Mouse (Mus musculus) cerebellum, postnatal 36 days (tissue): ENCODE data around the gene Dact2.

ENCODE experiments used
- DNase-seq, 2 experiments: peaks; one replicate each; pipeline ENCODE4 v3.0.0; 2021 to 2022; ENCODE audit warnings: mixed read lengths in 2 of 2

The Dact2 gene

GRCm38 (mm10) chr17:14204061-14204460, at the start of gene Dact2:
Gene Dact2, minus strand, starts transcription at chr17:14204304.
- no peak for DNase-seq

- DNase-seq: no peak
These were observed 48.4 kb upstream of the Dact2 start for GRCm38 (mm10) chr17:14252456-14252855.

- no peak for DNase-seq
These were observed 46.3 kb upstream of the Dact2 start for GRCm38 (mm10) chr17:14250401-14250800.

- DNase-seq: no peak
These were observed 45.5 kb upstream of the Dact2 start for GRCm38 (mm10) chr17:14249595-14249994.

GRCm38 (mm10) chr17:14247931-14248330, 43.8 kb upstream of the Dact2 start:
- DNase-seq: peak; percentile 41 to 47

GRCm38 (mm10) chr17:14246266-14246665, 42.2 kb upstream of the Dact2 start:
- DNase-seq: no peak

GRCm38 (mm10) chr17:14244195-14244965, 40.3 kb upstream of the Dact2 start:
- DNase-seq: peak; percentile 78 to 80

GRCm38 (mm10) chr17:14242634-14243033, 38.5 kb upstream of the Dact2 start:
- no peak for DNase-seq

- no peak for DNase-seq
These were observed 35.9 kb upstream of the Dact2 start for GRCm38 (mm10) chr17:14239960-14240359.

GRCm38 (mm10) chr17:14237134-14237533, 33.0 kb upstream of the Dact2 start:
- DNase-seq: no peak

GRCm38 (mm10) chr17:14234774-14235389, 30.8 kb upstream of the Dact2 start:
- DNase-seq: no peak

- no peak for DNase-seq
These were observed 29.6 kb upstream of the Dact2 start for GRCm38 (mm10) chr17:14233658-14234057.

- DNase-seq: peak; percentile 80
These were observed 28.5 kb upstream of the Dact2 start for GRCm38 (mm10) chr17:14232629-14233028.

- DNase-seq: no peak
These were observed 26.8 kb upstream of the Dact2 start for GRCm38 (mm10) chr17:14230698-14231430.

- no peak for DNase-seq
These were observed 24.3 kb upstream of the Dact2 start for GRCm38 (mm10) chr17:14228381-14228780.

GRCm38 (mm10) chr17:14227601-14228000, 23.5 kb upstream of the Dact2 start:
- DNase-seq: no peak

- DNase-seq: no peak
These were observed 22.7 kb upstream of the Dact2 start for GRCm38 (mm10) chr17:14226778-14227177.

GRCm38 (mm10) chr17:14225982-14226652, 22.0 kb upstream of the Dact2 start:
- DNase-seq: no peak

GRCm38 (mm10) chr17:14221893-14222615, 17.9 kb upstream of the Dact2 start:
- no peak for DNase-seq

GRCm38 (mm10) chr17:14220606-14221202, 16.6 kb upstream of the Dact2 start:
- peak; percentile 52 to 57 for DNase-seq

GRCm38 (mm10) chr17:14213976-14214529, 9.9 kb upstream of the Dact2 start:
- no peak for DNase-seq

GRCm38 (mm10) chr17:14212796-14213195, 8.7 kb upstream of the Dact2 start:
- no peak for DNase-seq
